Mouse (Mus musculus) liver, postnatal 0 days (tissue): ENCODE measurements around the gene Plekha7.

Experiments used
- CTCF ChIP-seq: sonication (generic); IDR thresholded peaks from 2 replicates; pipeline ENCODE4 v1.5.1; 2016; ENCODE audit warnings: antibody characterized with exemption, low read depth
- EP300 ChIP-seq: IDR thresholded peaks from 2 replicates; pipeline ENCODE4 v1.6.1; 2016; ENCODE audit warnings: antibody characterized with exemption, low read depth, mild to moderate bottlenecking

- TF ChIP-seq CTCF (no peak), EP300 (no peak)
Observed at GRCm38 (mm10) chr7:116223010-116223783, 85.0 kb downstream of the Plekha7 start.
